Mouse (Mus musculus) MN1 (cell line): Measurements from ENCODE around the gene Car12.
"Not testable (repeated sequence)": the region's sequence is repeated elsewhere in the genome, so short reads cannot be mapped to it uniquely, and the experiment has no call there.

ENCODE experiments used
- DNase-seq: peaks from one replicate; pipeline ENCODE4 v3.0.0-alpha.2; 2016; ENCODE audit warnings: low spot score

Car12 gene

DNA sequence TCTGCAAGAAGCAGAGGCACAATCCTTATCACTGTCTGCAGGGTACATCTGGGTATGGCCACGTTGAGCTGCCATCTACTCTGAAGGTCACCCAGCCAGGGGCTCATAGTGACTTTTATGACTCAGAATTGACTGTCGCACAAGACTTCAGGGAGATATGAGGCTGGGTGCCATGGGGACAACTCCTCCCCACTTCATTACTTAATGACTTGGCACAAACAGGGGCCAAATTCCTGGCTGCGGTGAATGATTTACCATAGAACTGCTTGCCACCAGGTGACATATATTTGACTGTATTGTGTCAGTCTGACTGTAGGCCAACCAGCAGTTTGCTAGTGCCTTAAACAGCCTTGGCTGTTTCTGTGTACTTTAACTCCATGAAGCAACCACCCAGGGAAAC is 55.8 kb downstream of the Car12 start:
- no peak for DNase-seq

GRCm38 (mm10) chr9:66770701-66771100 is 57.2 kb downstream of the Car12 start:
- no peak for DNase-seq

DNA sequence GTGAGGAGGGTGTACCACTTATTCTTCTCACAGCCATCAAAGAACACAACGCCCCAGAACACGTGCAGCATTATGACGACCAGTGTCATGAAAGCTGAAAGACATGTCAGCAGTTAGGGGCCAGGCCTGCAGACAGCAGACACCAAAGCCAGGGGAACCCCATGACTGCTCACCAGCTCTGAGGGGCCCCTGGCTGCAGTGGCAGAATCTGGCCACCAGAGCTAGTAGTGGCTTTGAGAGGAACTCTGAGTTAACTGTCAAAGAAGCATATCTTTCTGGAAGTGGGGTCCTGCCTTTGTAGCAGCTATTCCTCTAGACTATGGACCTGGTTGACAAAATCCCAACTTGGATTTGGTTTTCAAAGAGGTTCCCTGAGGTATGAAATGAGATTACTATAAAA is 71.1 kb downstream of the Car12 start:
- DNase-seq = not testable (repeated sequence)

- DNase-seq = peak; percentile 71
Observed at GRCm38 (mm10) chr9:66787821-66788220, 74.3 kb downstream of the Car12 start.

- DNase-seq = peak; percentile 19
Observed at GRCm38 (mm10) chr9:66794629-66795463, 81.4 kb downstream of the Car12 start.

- peak; percentile 98 for DNase-seq
Observed at GRCm38 (mm10) chr9:66795464-66796324, 82.2 kb downstream of the Car12 start, which contains the start of gene Aph1b. TSS of gene Aph1b (minus strand) at chr9:66795490.

- no peak for DNase-seq
Observed at GRCm38 (mm10) chr9:66796739-66797138, 83.3 kb downstream of the Car12 start, which contains the start of gene Gm10647. TSS of gene Gm10647 (plus strand) at chr9:66797039.

DNA sequence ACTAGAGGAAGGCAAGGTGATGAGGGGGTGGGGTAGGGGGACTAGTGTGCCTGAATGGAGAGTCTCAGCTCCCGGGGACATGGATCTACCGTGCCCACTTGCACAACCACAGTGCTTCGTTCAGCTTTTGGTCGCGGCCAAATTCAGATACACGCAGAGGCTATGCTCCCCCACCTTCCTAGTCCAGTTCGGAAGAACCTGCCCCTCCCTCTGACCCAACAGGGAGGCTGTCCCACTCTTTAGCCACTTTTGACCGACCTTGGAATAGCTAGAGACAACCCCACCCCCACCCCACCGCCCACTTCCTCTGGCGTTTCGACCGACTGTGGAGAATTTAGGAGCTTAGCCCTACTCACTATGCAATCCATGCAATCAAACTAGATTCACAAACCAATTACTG is 88.5 kb downstream of the Car12 start:
- no peak for DNase-seq

DNA sequence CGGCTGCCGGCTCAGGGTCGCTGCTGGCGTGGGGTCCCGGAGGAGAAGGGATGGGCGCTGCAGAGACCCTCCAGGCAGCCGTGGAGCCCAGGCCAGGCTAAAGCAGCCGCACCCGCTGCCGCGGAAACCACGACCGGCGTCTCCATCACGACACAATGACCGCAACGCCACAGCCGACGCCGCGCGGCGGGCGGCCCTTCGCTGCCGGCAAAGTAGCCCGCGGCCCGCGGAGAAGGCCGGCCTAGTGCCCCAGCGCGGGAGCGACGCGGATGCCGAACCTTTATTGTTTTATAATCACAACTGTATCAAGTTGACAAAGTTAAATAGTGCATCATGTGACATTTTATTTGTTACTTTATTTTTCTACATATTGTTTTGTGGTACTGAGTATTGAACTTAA is 92.5 kb downstream of the Car12 start:
- DNase-seq = not testable (repeated sequence)

DNA sequence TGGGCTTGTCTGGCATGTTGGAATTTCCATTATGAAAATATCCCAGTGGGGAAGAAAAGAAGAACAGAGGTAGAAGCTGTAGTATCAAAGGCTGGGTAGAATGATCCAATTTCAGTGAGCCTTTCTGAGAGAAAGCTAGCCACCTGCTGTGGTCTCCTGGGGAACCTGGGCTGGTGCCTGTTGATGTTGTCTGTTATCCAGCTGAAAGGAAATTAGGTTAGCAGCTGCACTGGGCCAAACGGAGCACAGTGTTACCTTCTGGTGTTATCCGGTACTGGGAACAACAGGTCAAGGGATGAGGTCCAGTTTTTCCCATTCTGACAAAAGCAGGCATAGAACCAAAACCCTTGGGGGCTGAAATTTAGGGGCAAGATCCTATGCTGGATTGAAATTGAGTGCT is 99.9 kb downstream of the Car12 start:
- DNase-seq = peak; percentile 43
